Mouse (Mus musculus) inflammation-experienced regulatory T-cells, adult 6 months (primary cell): ENCODE measurements at regions not wholly inside any gene's neighbourhood (a gene's known extent, or its start where the extent isn't known, plus 50 kb on each side); places are given as distances from the start of the nearest gene placed in this dataset.

Experiments
- ATAC-seq: one replicate; pipeline ENCODE4 v1.8.0; 2017

- ATAC-seq = no peak
These were observed 52.4 kb upstream of the Olfr291 start for GRCm38 (mm10) chr7:84800966-84801365.

GRCm38 (mm10) chr7:84794655-84795054 is 58.7 kb upstream of the Olfr291 start:
- peak; percentile 64 for ATAC-seq

- peak; percentile 93 for ATAC-seq
These were observed 74.0 kb upstream of the Olfr291 start for GRCm38 (mm10) chr7:84779276-84779825.

- no peak for ATAC-seq
These were observed 75.7 kb upstream of the Olfr291 start for GRCm38 (mm10) chr7:84777696-84778095.

- no peak for ATAC-seq
These were observed 66.5 kb upstream of the Zfand6 start for GRCm38 (mm10) chr7:84756261-84756660.

GRCm38 (mm10) chr7:84753361-84753760 is 63.6 kb upstream of the Zfand6 start:
- no peak for ATAC-seq

- ATAC-seq = peak; percentile 71
These were observed 59.9 kb upstream of the Zfand6 start for GRCm38 (mm10) chr7:84749434-84750301.

GRCm38 (mm10) chr7:84747847-84748246 is 58.1 kb upstream of the Zfand6 start:
- no peak for ATAC-seq

- ATAC-seq = no peak
These were observed 54.7 kb upstream of the Zfand6 start for GRCm38 (mm10) chr7:84744321-84745070.

- ATAC-seq = peak; percentile 82
These were observed 50.2 kb upstream of the Zfand6 start for GRCm38 (mm10) chr7:84739965-84740390.
